Mouse (Mus musculus) liver, postnatal 0 days (tissue): ENCODE measurements at regions not wholly inside any gene's neighbourhood (a gene's known extent, or its start where the extent isn't known, plus 50 kb on each side); places are given as distances from the start of the nearest gene placed in this dataset.
"Not testable (repeated sequence)": the region's sequence is repeated elsewhere in the genome, so short reads cannot be mapped to it uniquely, and the experiment has no call there.

Source experiments
- ATAC-seq: fragments of 200-750 bp; cut with Nextera tagmentation; 2 replicates; pipeline ENCODE4 v1.8.0; 2017; ENCODE audit warnings: mild to moderate bottlenecking, moderate library complexity
- DNase-seq: peaks from one replicate; pipeline ENCODE4 v3.0.0-alpha.2; 2016
- H3K27ac ChIP-seq: fragments of 300-500 bp; sonication (generic); 2 replicates; pipeline ENCODE4 v1.5.1; 2014; ENCODE audit warnings: antibody characterized with exemption, moderate library complexity, mild to moderate bottlenecking, low read depth
- H3K27me3 ChIP-seq: fragments of 300-500 bp; sonication (generic); 2 replicates; pipeline ENCODE4 v1.6.1; 2014; ENCODE audit warnings: low read length, control low read depth, mixed read lengths; ENCODE audit not compliant: insufficient read depth
- H3K36me3 ChIP-seq: fragments of 300-500 bp; sonication (generic); replicated peaks from 2 replicates; pipeline ENCODE4 v1.6.1; 2014; ENCODE audit warnings: mild to moderate bottlenecking, control low read depth, low read length, moderate library complexity, mixed read lengths; ENCODE audit not compliant: insufficient read depth
- H3K4me1 ChIP-seq: fragments of 300-500 bp; sonication (generic); 2 replicates; pipeline ENCODE4 v1.6.1; 2014; ENCODE audit warnings: antibody characterized with exemption, mild to moderate bottlenecking, control low read depth; ENCODE audit not compliant: insufficient read depth
- H3K4me2 ChIP-seq: fragments of 300-500 bp; sonication (generic); 2 replicates; pipeline ENCODE4 v1.6.1; 2014; ENCODE audit warnings: low read depth, mild to moderate bottlenecking, low read length, moderate library complexity, mixed read lengths
- H3K4me3 ChIP-seq: fragments of 300-500 bp; sonication (generic); 2 replicates; pipeline ENCODE4 v1.5.1; 2014; ENCODE audit warnings: low read depth, low read length
- H3K9ac ChIP-seq: fragments of 300-500 bp; sonication (generic); replicated peaks from 2 replicates; pipeline ENCODE4 v1.6.1; 2014; ENCODE audit warnings: mild to moderate bottlenecking, moderate library complexity
- H3K9me3 ChIP-seq: fragments of 300-500 bp; sonication (generic); 2 replicates; pipeline ENCODE4 v1.6.1; 2016; ENCODE audit warnings: mild to moderate bottlenecking, control low read depth, low read length, mixed read lengths
- CTCF ChIP-seq: sonication (generic); IDR thresholded peaks from 2 replicates; pipeline ENCODE4 v1.5.1; 2016; ENCODE audit warnings: antibody characterized with exemption, low read depth
- EP300 ChIP-seq: IDR thresholded peaks from 2 replicates; pipeline ENCODE4 v1.6.1; 2016; ENCODE audit warnings: antibody characterized with exemption, low read depth, mild to moderate bottlenecking
- WGBS: fragments of 180-500 bp; shearing (Covaris S2); extraction: QIAGEN DNeasy Blood & Tissue Kit; methylation state at CpG from one replicate; pipeline ENCODE4 v1.1.7; 2014; ENCODE audit not compliant: insufficient replicate concordance; 5-methylcytosine and 5-hydroxymethylcytosine counted together

- Histone ChIP-seq H3K4me2 (no peak overlapping the region), H3K36me3 (no peaks in the 10 kb centered on the region), H3K27ac (no peak overlapping the region), H3K9ac (no peak overlapping the region), H3K4me3 (no peak overlapping the region), H3K27me3 (no peaks in the 10 kb centered on the region), H3K9me3 (no peaks in the 10 kb centered on the region), H3K4me1 (no peaks in the 10 kb centered on the region)
- no peak for DNase-seq
- 56% methylated on average over 6 of the region's 6 CpGs for WGBS
- TF ChIP-seq CTCF (no peak), EP300 (no peak)
- ATAC-seq, result no peak
These were observed 88.5 kb upstream of the Akt3 start for GRCm38 (mm10) chr1:177346540-177346939.

- Histone ChIP-seq H3K27ac (no peak overlapping the region), H3K9ac (no peak overlapping the region), H3K4me1 (no peaks in the 10 kb centered on the region), H3K9me3 (no peaks in the 10 kb centered on the region), H3K36me3 (no peaks in the 10 kb centered on the region), H3K4me3 (no peak overlapping the region), H3K27me3 (no peaks in the 10 kb centered on the region), H3K4me2 (no peak overlapping the region)
- WGBS, result 32% methylated on average over 6 of the region's 6 CpGs
- TF ChIP-seq EP300 (no peak), CTCF (no peak)
- ATAC-seq (no peak), DNase-seq (no peak)
These were observed 87.5 kb upstream of the Akt3 start for GRCm38 (mm10) chr1:177345540-177345939.

- Histone ChIP-seq H3K27ac (no peak overlapping the region), H3K4me2 (no peak overlapping the region), H3K9ac (no peak overlapping the region), H3K4me1 (peaks cover 4% of the 10 kb centered on the region; the same call in 1 of the 2 replicates), H3K36me3 (no peaks in the 10 kb centered on the region), H3K9me3 (no peaks in the 10 kb centered on the region), H3K4me3 (no peak overlapping the region), H3K27me3 (no peaks in the 10 kb centered on the region)
- no peak for TF ChIP-seq CTCF
- no peak for TF ChIP-seq EP300
- ATAC-seq (no peak), DNase-seq (no peak)
- 68% methylated on average over 4 of the region's 4 CpGs for WGBS
These were observed 85.9 kb upstream of the Akt3 start for GRCm38 (mm10) chr1:177343949-177344348.

GRCm38 (mm10) chr1:177343121-177343520, 85.1 kb upstream of the Akt3 start:
- TF ChIP-seq CTCF (no peak), EP300 (no peak)
- Histone ChIP-seq H3K9ac (no peak overlapping the region), H3K36me3 (no peaks in the 10 kb centered on the region), H3K4me3 (no peak overlapping the region), H3K9me3 (no peaks in the 10 kb centered on the region), H3K4me1 (peaks cover 6% of the 10 kb centered on the region; the same call in 1 of the 2 replicates), H3K27me3 (no peaks in the 10 kb centered on the region), H3K4me2 (no peak overlapping the region), H3K27ac (no peak overlapping the region)
- 55% methylated on average over 6 of the region's 6 CpGs for WGBS
- no peak for DNase-seq
- ATAC-seq, result no peak

GRCm38 (mm10) chr1:177340232-177340631, 82.2 kb upstream of the Akt3 start:
- TF ChIP-seq CTCF (no peak), EP300 (no peak)
- 47% methylated on average over 3 of the region's 3 CpGs for WGBS

GRCm38 (mm10) chr1:177339207-177339787, 81.3 kb upstream of the Akt3 start:
- not testable (repeated sequence) for H3K4me1 ChIP-seq, H3K36me3 ChIP-seq, H3K27me3 ChIP-seq, DNase-seq, ATAC-seq, H3K9me3 ChIP-seq
- H3K27ac ChIP-seq, result peak overlapping the region; percentile 39; the same call in 1 of the 2 replicates
- peak overlapping the region; percentile 62; the same call in 1 of the 2 replicates for H3K9ac ChIP-seq
- peak overlapping the region; percentile 69 for H3K4me2 ChIP-seq
- WGBS, result 62% methylated on average over 11 of the region's 13 CpGs
- peak overlapping the region; percentile 50 for H3K4me3 ChIP-seq

More at GRCm38 (mm10) chr1:177340232-177340631, 82.2 kb upstream of the Akt3 start:
- Histone ChIP-seq H3K36me3 (no peaks in the 10 kb centered on the region), H3K9ac (no peak overlapping the region), H3K4me2 (no peak overlapping the region), H3K9me3 (no peaks in the 10 kb centered on the region), H3K4me1 (peaks cover 7% of the 10 kb centered on the region; the same call in 1 of the 2 replicates), H3K27ac (no peak overlapping the region), H3K27me3 (no peaks in the 10 kb centered on the region), H3K4me3 (no peak overlapping the region)
- no peak for ATAC-seq
- DNase-seq, result no peak
